Mouse (Mus musculus) midbrain, embryonic 15.5 days (tissue): ENCODE data around the gene Gm6993. TPM values are rescaled to one million over a fixed set of nuclear protein-coding genes. Genes with fewer than 3 reads are reported as not detected.
A peak's percentile ranks its signal among the peaks of the same experiment; 100 is the strongest.

ENCODE experiments used
- ATAC-seq: fragments of 200-750 bp; cut with Nextera tagmentation; replicated peaks from 2 replicates; pipeline ENCODE4 v1.8.0; 2017; ENCODE audit warnings: moderate TSS enrichment
- H3K27ac ChIP-seq: fragments of 300-500 bp; sonication (generic); 2 replicates; pipeline ENCODE4 v1.5.1; 2015; ENCODE audit warnings: mild to moderate bottlenecking, inconsistent platforms
- H3K27me3 ChIP-seq: fragments of 300-500 bp; sonication (generic); replicated peaks from 2 replicates; pipeline ENCODE4 v1.6.1; 2015; ENCODE audit warnings: inconsistent platforms
- H3K36me3 ChIP-seq: fragments of 300-500 bp; sonication (generic); replicated peaks from 2 replicates; pipeline ENCODE4 v1.6.1; 2015; ENCODE audit warnings: inconsistent platforms
- H3K4me1 ChIP-seq: fragments of 300-500 bp; sonication (generic); 2 replicates; pipeline ENCODE4 v1.6.1; 2015; ENCODE audit warnings: inconsistent platforms
- H3K4me2 ChIP-seq: fragments of 300-500 bp; sonication (generic); 2 replicates; pipeline ENCODE4 v1.6.1; 2015; ENCODE audit warnings: inconsistent platforms, mild to moderate bottlenecking, moderate library complexity
- H3K4me3 ChIP-seq: fragments of 300-500 bp; sonication (generic); 2 replicates; pipeline ENCODE4 v1.5.1; 2015; ENCODE audit warnings: mild to moderate bottlenecking, inconsistent platforms
- H3K9ac ChIP-seq: fragments of 300-500 bp; sonication (generic); 2 replicates; pipeline ENCODE4 v1.6.1; 2015; ENCODE audit warnings: mild to moderate bottlenecking, inconsistent platforms
- H3K9me3 ChIP-seq: fragments of 300-500 bp; sonication (generic); 2 replicates; pipeline ENCODE4 v1.6.1; 2016; ENCODE audit warnings: inconsistent platforms
- WGBS: fragments of 180-500 bp; shearing (Covaris S2); methylation state at CpG from one replicate; pipeline ENCODE4 v1.1.7; 2015; ENCODE audit warnings: mixed read lengths; 5-methylcytosine and 5-hydroxymethylcytosine counted together
- polyA plus RNA-seq: library from polyadenylated mRNA; unstranded; fragments of >200 nt; fragmentation: Nextera tagmentation; extraction: Ambion mirVana; gene quantifications from 2 replicates; pipeline ENCODE4 v1.2.1, GENCODE M21; 2015

Gm6993 gene
- not detected in 2 replicates for polyA plus RNA-seq

DNA sequence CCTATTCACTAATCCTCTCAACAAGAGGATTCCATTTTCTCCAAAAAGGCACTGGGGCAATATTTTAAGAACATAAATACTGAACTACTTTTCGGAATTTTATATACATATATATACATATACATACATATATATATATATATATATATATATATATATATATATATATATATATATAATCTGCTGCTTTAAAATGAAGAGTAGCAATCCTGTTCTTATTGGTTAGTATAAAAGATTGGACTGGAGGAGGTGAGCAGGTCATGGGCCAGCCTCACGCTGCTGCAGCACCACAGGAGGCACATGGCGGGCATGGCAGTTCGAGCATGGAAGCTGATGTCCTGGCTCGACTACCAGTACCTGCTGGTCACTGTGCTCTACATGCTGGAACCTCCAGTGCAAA is at the start of gene Gm6993:
TSS of gene Gm6993 (plus strand) at position 301 of the 400 bp plus-strand sequence.
- WGBS = 81% methylated on average over 5 of the region's 5 CpGs
- ATAC-seq = no peak

GRCm38 (mm10) chr12:31191329-31191954 is 49.1 kb upstream of the Gm6993 start:
- Histone ChIP-seq H3K36me3 (no peaks in the 10 kb centered on the region), H3K27ac (no peak overlapping the region), H3K9me3 (no peaks in the 10 kb centered on the region), H3K4me2 (no peak overlapping the region), H3K9ac (no peak overlapping the region), H3K27me3 (no peaks in the 10 kb centered on the region), H3K4me1 (peaks cover 4% of the 10 kb centered on the region; the same call in 1 of the 2 replicates), H3K4me3 (no peak overlapping the region)
- 0 out of 2 replicates have a peak, but pooled peaks have one; percentile 66 for ATAC-seq
- WGBS = 17% methylated on average over 8 of the region's 8 CpGs

More for the DNA sequence above, at the start of gene Gm6993:
- Histone ChIP-seq H3K27me3 (no peaks in the 10 kb centered on the region), H3K4me3 (no peak within 1 kb of the TSS), H3K36me3 (no peaks in the 10 kb centered on the region), H3K4me1 (0 out of 2 replicates have a peak, but pooled peaks cover 4% of the 10 kb centered on the region), H3K4me2 (no peak within 1 kb of the TSS), H3K9ac (no peak within 1 kb of the TSS), H3K9me3 (no peaks in the 10 kb centered on the region), H3K27ac (no peak within 1 kb of the TSS)

- H3K36me3 ChIP-seq = no peaks in the 10 kb centered on the region
- H3K27ac ChIP-seq = no peak overlapping the region
- 98% methylated on average over 1 of the region's 1 CpGs for WGBS
- no peak overlapping the region for H3K4me3 ChIP-seq
- no peaks in the 10 kb centered on the region for H3K27me3 ChIP-seq
- H3K9ac ChIP-seq = no peak overlapping the region
- H3K4me2 ChIP-seq = no peak overlapping the region
- ATAC-seq = no peak
- H3K4me1 ChIP-seq = no peaks in the 10 kb centered on the region
- H3K9me3 ChIP-seq = no peaks in the 10 kb centered on the region
Measured at GRCm38 (mm10) chr12:31202509-31202908, 38.1 kb upstream of the Gm6993 start.

DNA sequence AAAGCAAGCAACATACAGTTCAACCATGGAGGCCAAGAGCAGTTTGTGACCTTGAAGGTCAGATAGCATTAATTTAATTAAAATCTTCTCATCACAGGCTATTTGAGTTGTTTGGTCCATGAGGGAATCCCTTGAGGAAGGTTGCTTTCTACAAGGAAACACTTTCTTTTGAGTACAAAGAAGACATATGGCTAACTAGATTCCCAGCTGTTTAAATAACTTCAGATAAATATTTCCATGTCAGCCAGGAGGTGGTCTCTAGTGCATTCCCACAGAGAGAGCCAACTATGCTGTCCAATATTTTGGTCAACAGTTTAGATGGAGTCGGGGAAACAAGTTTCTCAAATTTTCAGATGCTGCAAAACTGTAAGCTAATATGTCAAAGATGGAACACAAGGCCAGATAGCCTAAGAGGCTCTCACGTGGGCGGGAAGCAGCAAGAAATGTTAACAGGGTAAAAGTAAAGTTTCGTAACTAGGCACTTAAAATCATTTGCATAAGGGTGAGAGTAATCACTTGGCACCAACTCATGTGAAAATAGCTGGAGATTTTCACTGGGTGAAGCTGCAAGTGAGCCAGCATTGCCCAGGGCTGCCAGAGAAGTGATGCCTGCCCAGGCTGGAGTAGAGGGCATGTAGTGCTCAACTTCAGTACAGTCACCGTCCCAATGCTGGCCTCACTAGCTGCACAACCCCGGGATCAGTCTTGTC is 36.7 kb upstream of the Gm6993 start:
- H3K9me3 ChIP-seq = no peaks in the 10 kb centered on the region
- H3K4me1 ChIP-seq = peaks cover 6% of the 10 kb centered on the region
- no peak overlapping the region for H3K4me3 ChIP-seq
- no peaks in the 10 kb centered on the region for H3K27me3 ChIP-seq
- 91% methylated on average over 6 of the region's 6 CpGs for WGBS
- H3K36me3 ChIP-seq = no peaks in the 10 kb centered on the region
- no peak overlapping the region for H3K27ac ChIP-seq
- no peak overlapping the region for H3K9ac ChIP-seq
- ATAC-seq = no peak
- H3K4me2 ChIP-seq = no peak overlapping the region

GRCm38 (mm10) chr12:31204898-31205297 is 35.7 kb upstream of the Gm6993 start:
- Histone ChIP-seq H3K36me3 (no peaks in the 10 kb centered on the region), H3K27me3 (no peaks in the 10 kb centered on the region), H3K4me1 (peaks cover 13% of the 10 kb centered on the region), H3K27ac (no peak overlapping the region), H3K9ac (no peak overlapping the region), H3K4me2 (no peak overlapping the region), H3K4me3 (no peak overlapping the region), H3K9me3 (no peaks in the 10 kb centered on the region)
- ATAC-seq = no peak
- WGBS = 94% methylated on average over 3 of the region's 3 CpGs

DNA sequence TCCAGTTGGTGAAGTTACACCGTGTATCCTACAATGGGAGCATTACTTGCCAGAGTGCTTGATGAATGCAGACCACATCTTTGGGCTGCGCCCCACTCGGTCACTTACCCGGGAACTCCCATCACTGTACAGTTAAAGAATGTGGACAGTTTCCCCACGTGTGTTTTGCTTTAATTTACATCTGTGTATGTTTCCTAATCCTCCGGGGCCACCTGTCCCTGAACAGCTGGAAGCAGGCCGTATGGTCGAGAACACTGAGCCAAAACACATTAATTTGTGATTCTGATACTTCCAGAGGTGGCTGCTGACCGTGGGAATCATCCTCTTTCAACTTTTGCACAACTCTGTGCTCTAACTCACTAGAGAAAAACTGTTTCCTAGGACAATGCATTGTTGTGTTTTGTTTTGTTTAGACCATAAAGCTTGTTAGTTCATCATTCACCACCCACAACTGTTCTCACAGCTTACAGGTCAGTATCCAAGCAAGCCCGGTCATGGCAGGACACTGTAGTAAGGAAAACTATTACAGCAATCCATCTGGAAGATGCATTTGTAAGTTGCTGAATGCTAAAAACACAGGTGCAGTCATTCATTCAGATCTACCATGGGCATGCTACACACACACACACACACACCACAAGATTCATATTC is 34.5 kb upstream of the Gm6993 start:
- Histone ChIP-seq H3K27me3 (no peaks in the 10 kb centered on the region), H3K36me3 (no peaks in the 10 kb centered on the region), H3K4me1 (peaks cover 13% of the 10 kb centered on the region), H3K9me3 (no peaks in the 10 kb centered on the region), H3K9ac (no peak overlapping the region), H3K27ac (no peak overlapping the region), H3K4me2 (no peak overlapping the region), H3K4me3 (no peak overlapping the region)
- 78% methylated on average over 10 of the region's 10 CpGs for WGBS
- ATAC-seq = no peak

DNA sequence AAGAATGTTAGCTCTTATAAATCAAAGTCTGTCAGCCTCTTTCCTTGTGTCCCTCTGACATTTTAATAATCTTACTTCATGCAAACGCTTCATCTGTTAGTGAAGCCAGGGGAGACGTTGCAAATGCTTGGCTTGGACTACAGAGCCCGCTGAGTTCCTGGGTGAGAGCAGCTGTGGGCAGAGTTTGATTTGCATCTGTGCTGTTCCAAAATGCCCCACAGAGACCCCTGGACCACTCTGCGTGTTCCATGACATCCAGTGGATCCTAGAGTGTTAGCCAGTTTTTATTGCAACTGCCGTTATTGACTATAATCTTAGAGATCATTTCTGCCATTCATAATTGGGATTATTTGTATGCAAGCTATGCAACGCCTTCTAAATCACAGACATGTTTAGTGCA is 31.8 kb upstream of the Gm6993 start:
- Histone ChIP-seq H3K27me3 (no peaks in the 10 kb centered on the region), H3K4me1 (peaks cover 16% of the 10 kb centered on the region), H3K36me3 (no peaks in the 10 kb centered on the region), H3K4me2 (no peak overlapping the region), H3K9ac (no peak overlapping the region), H3K27ac (peak overlapping the region; percentile 46; the same call in 1 of the 2 replicates), H3K4me3 (no peak overlapping the region), H3K9me3 (no peaks in the 10 kb centered on the region)
- 41% methylated on average over 6 of the region's 6 CpGs for WGBS
- ATAC-seq = no peak; the same call in 1 of the 2 replicates

DNA sequence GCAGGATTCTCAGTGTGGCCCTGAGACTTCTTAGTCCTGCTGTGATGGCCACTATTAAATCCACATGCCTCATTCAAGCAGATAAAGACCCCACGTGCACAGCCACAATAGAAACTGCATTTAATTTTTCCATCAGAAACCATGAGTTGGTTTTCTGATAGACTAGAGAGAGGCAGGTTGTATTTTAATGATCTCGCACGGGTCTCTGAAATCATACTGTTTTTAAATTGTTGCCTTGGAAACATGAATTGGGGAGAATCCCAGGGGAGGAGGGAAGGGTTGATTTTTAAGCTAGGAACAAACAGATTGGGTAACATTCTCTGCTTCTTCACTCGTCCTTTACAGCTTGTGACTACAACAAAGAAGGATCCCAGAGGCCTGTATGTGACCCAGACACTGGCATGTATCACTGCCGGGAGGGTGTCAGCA is 31.2 kb upstream of the Gm6993 start:
- Histone ChIP-seq H3K9me3 (no peaks in the 10 kb centered on the region), H3K27me3 (no peaks in the 10 kb centered on the region), H3K4me3 (no peak overlapping the region), H3K4me2 (no peak overlapping the region), H3K27ac (peak overlapping the region; percentile 46), H3K4me1 (peaks cover 16% of the 10 kb centered on the region), H3K9ac (no peak overlapping the region), H3K36me3 (no peaks in the 10 kb centered on the region)
- ATAC-seq = peak; percentile 73
- 14% methylated on average over 5 of the region's 5 CpGs for WGBS

GRCm38 (mm10) chr12:31213556-31213955 is 27.0 kb upstream of the Gm6993 start:
- Histone ChIP-seq H3K4me1 (peaks cover 14% of the 10 kb centered on the region), H3K9me3 (no peaks in the 10 kb centered on the region), H3K4me2 (no peak overlapping the region), H3K36me3 (no peaks in the 10 kb centered on the region), H3K27me3 (no peaks in the 10 kb centered on the region), H3K27ac (no peak overlapping the region), H3K9ac (no peak overlapping the region), H3K4me3 (no peak overlapping the region)
- no peak for ATAC-seq
- WGBS = 64% methylated on average over 7 of the region's 7 CpGs

DNA sequence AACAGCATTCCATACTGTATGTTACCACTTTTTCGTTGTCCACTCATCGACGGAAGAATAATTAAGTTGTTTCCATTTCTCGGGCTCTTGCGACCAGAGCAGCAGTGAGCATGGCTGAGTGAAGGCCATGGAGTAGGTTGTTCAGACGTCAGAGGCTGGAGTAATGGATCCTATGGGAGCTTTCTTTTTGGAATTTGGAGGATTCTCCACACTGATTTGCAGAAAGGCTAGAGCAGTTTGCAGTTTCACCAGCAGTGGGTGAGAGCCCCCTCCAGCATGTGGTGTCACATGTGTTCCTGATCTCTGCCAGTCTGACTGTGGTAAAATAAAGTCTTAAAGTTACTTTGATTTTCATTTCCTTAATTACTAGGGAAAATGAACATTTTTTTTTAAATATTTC is 25.6 kb upstream of the Gm6993 start:
- Histone ChIP-seq H3K36me3 (no peaks in the 10 kb centered on the region), H3K4me3 (no peak overlapping the region), H3K4me1 (0 out of 2 replicates have a peak, but pooled peaks cover 4% of the 10 kb centered on the region), H3K27ac (no peak overlapping the region), H3K9ac (no peak overlapping the region), H3K9me3 (no peaks in the 10 kb centered on the region), H3K4me2 (no peak overlapping the region), H3K27me3 (no peaks in the 10 kb centered on the region)
- ATAC-seq = no peak
- 71% methylated on average over 6 of the region's 6 CpGs for WGBS

DNA sequence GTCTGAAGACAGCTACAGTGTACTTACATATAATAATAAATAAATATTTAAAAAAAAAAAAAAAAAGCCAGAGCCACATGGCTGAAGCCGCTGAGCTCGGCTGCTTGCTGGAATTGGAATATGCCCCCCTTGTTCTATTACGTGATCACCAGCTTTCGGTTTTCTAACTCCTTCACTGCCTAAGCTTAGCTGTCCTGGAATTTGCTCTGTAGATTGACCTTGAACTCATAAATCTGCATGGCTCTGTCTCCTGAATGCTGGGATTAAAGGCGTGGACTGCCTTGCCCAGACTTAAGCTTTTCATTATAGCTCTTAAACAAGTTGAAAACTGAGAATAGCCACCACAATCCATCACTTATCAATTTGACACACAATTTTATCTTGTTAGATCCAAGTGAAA is 23.3 kb upstream of the Gm6993 start:
- Histone ChIP-seq H3K4me2 (no peak overlapping the region), H3K9ac (no peak overlapping the region), H3K27ac (no peak overlapping the region), H3K4me3 (no peak overlapping the region), H3K36me3 (no peaks in the 10 kb centered on the region), H3K27me3 (no peaks in the 10 kb centered on the region), H3K9me3 (no peaks in the 10 kb centered on the region), H3K4me1 (0 out of 2 replicates have a peak, but pooled peaks cover 4% of the 10 kb centered on the region)
- ATAC-seq = no peak
- 84% methylated on average over 5 of the region's 5 CpGs for WGBS

- no peaks in the 10 kb centered on the region for H3K36me3 ChIP-seq
- no peak overlapping the region for H3K9ac ChIP-seq
- no peaks in the 10 kb centered on the region for H3K9me3 ChIP-seq
- H3K4me1 ChIP-seq = no peaks in the 10 kb centered on the region
- H3K27me3 ChIP-seq = no peaks in the 10 kb centered on the region
- no peak overlapping the region for H3K27ac ChIP-seq
- H3K4me2 ChIP-seq = no peak overlapping the region
- H3K4me3 ChIP-seq = no peak overlapping the region
- 79% methylated on average over 3 of the region's 3 CpGs for WGBS
- ATAC-seq = no peak
Measured at GRCm38 (mm10) chr12:31218774-31219173, 21.8 kb upstream of the Gm6993 start.
